Mouse (Mus musculus) thymus, adult 2 months (tissue): ENCODE data around the gene Dnttip1. TPM values are rescaled to one million over a fixed set of nuclear protein-coding genes. Genes with fewer than 3 reads are reported as not detected.

Experiments
- DNase-seq: peaks from one replicate; pipeline ENCODE4 v3.0.0; 2021
- H3K27ac ChIP-seq: fragments of 200-500 bp; 2 replicates; pipeline ENCODE4 v1.5.1; 2012; ENCODE audit warnings: low read length, control low read depth; ENCODE audit not compliant: control insufficient read depth, insufficient read depth
- H3K27me3 ChIP-seq: fragments of 200-500 bp; 2 replicates; pipeline ENCODE4 v1.6.1; 2012; ENCODE audit warnings: mild to moderate bottlenecking, low read length, moderate library complexity, mixed read lengths; ENCODE audit not compliant: control insufficient read depth, insufficient read depth
- H3K36me3 ChIP-seq: fragments of 200-500 bp; 2 replicates; pipeline ENCODE4 v1.6.1; 2012; ENCODE audit warnings: mild to moderate bottlenecking, low read length, moderate library complexity; ENCODE audit not compliant: control insufficient read depth, insufficient read depth
- H3K4me1 ChIP-seq: fragments of 200-500 bp; replicated peaks from 2 replicates; pipeline ENCODE4 v1.6.1; 2012; ENCODE audit warnings: low read length; ENCODE audit not compliant: control insufficient read depth, insufficient read depth
- H3K4me3 ChIP-seq: fragments of 200-500 bp; 2 replicates; pipeline ENCODE4 v1.5.1; 2012; ENCODE audit warnings: mild to moderate bottlenecking, low read length, control low read depth, moderate library complexity; ENCODE audit not compliant: control insufficient read depth, insufficient read depth
- CTCF ChIP-seq: fragments of 200-500 bp; IDR thresholded peaks from 2 replicates; pipeline ENCODE4 v1.5.1; 2012; ENCODE audit warnings: mild to moderate bottlenecking, control low read depth, low read length, moderate library complexity, borderline replicate concordance; ENCODE audit not compliant: control insufficient read depth, poor library complexity, insufficient read depth; ENCODE audit errors: extremely low read depth
- POLR2A ChIP-seq: fragments of 200-500 bp; IDR thresholded peaks from 2 replicates; pipeline ENCODE4 v1.6.1; 2012; ENCODE audit warnings: mild to moderate bottlenecking, low read length, control low read depth, moderate library complexity; ENCODE audit not compliant: control insufficient read depth, poor library complexity, insufficient read depth; ENCODE audit errors: extremely low read depth
- WGBS: fragments of 180-500 bp; shearing (Covaris S2); methylation state at CpG from one replicate; pipeline ENCODE4 v1.1.7; 2018; 5-methylcytosine and 5-hydroxymethylcytosine counted together
- polyA plus RNA-seq: library from polyadenylated mRNA; depleted of rRNA; stranded (reverse); fragments of >200 nt; gene quantifications from 2 replicates; pipeline ENCODE4 v1.2.3, GENCODE M21; 2012

The Dnttip1 gene
- polyA plus RNA-seq, 1 experiment, result 60.6 TPM

DNA sequence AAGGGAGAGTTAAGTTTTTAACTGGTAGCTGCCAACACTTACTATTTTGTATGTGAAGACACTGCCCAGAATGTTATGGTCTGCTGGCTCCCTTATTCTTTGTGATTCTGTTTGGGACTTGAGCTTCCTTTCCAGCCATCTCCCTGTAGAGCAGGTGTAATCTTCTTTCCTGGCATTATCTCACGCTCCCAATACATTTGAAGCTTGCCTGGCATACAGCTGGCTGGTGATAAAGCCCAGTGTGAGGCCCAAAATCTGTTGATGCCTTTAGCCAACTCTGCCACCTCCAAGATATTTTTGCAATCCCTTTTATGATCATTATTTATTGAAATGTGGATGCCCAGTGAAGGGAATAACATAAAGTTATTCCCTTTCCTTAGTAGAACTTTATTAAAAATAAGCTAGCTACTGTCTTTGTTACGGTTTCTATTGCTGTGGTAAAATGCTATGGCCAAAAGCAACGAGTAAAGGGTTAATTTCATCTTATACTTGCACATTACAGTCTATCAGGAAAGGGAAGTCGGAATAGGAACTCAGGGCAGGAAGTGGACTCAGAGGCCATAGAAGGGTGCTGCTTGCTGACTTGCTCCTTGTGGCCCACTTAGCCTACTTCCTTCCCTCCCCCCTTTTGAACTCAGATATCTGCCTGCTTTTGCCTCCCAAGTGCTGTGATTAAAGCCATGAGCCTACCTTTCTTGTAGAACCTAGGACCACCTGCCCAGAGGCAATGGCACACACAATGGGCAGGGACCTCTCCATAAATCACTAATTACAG is 14.5 kb downstream of the Dnttip1 start:
- WGBS, result 82% methylated on average over 4 of the region's 4 CpGs
- Histone ChIP-seq H3K4me1 (no peaks in the 10 kb centered on the region), H3K36me3 (peaks cover 71% of the 10 kb centered on the region), H3K27me3 (no peaks in the 10 kb centered on the region), H3K4me3 (no peak overlapping the region), H3K27ac (no peak overlapping the region)
- DNase-seq, result no peak
- TF ChIP-seq POLR2A, result no peak
- no peak for TF ChIP-seq CTCF

DNA sequence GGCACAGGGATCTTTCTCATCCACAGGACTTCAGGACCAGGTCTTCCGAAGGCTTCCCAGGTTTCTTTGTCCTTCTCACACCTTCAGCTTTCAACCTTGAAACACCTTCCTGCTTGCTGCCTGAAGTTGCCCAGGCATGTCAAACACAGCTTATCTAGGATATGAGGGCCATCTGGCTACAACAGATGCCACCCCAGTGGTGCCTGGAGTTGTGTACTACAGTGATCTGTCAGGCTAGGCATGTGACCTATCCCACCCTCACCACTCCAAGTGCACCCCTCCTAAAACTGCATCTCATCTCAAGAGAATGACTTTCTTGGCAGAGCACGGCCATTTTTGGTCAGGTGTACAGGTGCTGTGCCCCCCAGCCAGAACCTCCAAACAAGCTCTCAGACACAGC is 15.7 kb downstream of the Dnttip1 start:
- no peak overlapping the region for H3K27ac ChIP-seq
- no peaks in the 10 kb centered on the region for H3K27me3 ChIP-seq
- H3K36me3 ChIP-seq, result peaks cover 59% of the 10 kb centered on the region
- H3K4me1 ChIP-seq, result no peaks in the 10 kb centered on the region
- no peak for DNase-seq
- 98% methylated on average over 2 of the region's 2 CpGs for WGBS
- H3K4me3 ChIP-seq, result no peak overlapping the region
- TF ChIP-seq POLR2A (no peak), CTCF (no peak)

DNA sequence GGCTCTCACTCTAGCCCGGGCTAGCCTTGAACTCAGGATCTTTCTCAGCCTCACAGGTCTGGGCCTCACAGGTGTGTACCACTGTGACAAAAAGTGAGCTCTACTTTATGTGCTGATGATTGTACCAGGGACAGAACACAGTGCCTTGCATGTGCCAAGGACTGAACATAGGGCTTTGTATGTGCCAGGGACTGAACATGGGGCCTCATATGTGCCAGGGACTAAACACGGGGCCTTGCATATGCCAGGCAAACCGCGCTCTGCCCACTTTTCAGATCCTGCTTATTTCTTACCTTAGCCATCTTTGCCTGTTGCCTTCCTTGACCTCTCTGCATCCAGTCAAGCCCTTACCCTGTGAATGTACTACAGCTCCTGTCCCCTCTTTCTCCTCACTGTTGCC is 16.2 kb downstream of the Dnttip1 start:
- DNase-seq, result no peak
- H3K27ac ChIP-seq, result no peak overlapping the region
- peaks cover 56% of the 10 kb centered on the region for H3K36me3 ChIP-seq
- no peaks in the 10 kb centered on the region for H3K4me1 ChIP-seq
- no peak overlapping the region for H3K4me3 ChIP-seq
- WGBS, result 97% methylated on average over 4 of the region's 4 CpGs
- H3K27me3 ChIP-seq, result no peaks in the 10 kb centered on the region
- TF ChIP-seq CTCF (no peak), POLR2A (no peak)

DNA sequence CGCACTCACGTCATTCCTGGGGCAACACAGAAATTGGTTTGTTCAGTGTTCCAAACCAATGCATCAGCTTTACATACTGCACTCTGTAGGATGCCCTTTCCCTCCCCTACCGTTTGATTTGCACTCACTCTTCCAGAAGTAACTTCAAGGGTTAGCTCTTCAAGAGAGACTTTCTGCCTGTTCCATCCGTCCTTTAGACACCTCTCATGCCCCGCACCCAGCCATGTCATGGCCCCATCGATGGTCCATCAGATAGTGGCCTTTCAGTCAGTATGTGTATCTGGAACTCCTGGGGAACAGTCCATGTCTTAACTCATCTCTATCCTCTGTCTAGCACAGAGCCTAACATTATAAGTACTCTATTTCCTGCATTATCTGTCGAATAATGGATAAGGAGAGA is 16.8 kb downstream of the Dnttip1 start:
- TF ChIP-seq CTCF (no peak), POLR2A (no peak)
- peaks cover 55% of the 10 kb centered on the region for H3K36me3 ChIP-seq
- WGBS, result 94% methylated on average over 7 of the region's 7 CpGs
- no peak for DNase-seq
- H3K4me1 ChIP-seq, result no peaks in the 10 kb centered on the region
- no peak overlapping the region for H3K27ac ChIP-seq
- H3K27me3 ChIP-seq, result no peaks in the 10 kb centered on the region
- H3K4me3 ChIP-seq, result no peak overlapping the region

DNA sequence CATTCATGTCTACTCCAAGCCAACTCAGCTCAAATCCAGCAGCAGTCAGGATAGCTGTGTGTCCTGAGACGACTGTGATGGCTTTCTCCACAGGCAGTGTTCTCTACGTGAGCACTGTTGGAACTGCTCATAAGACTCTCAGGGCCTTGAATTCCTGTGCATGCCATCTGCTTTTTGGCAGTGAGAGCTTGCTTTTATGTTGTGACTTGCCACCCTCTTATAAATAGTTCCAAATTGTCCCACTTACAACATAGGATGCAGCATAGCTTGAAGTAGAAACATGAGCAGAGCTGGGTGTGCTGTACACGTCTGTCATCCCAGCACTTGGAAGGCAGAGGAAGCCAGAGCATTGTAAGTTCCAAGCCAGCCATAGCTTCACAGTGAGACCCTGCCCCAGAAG is 20.1 kb downstream of the Dnttip1 start:
- TF ChIP-seq POLR2A (no peak), CTCF (no peak)
- Histone ChIP-seq H3K27me3 (no peaks in the 10 kb centered on the region), H3K27ac (no peak overlapping the region), H3K4me1 (peaks cover 13% of the 10 kb centered on the region), H3K4me3 (no peak overlapping the region), H3K36me3 (peaks cover 27% of the 10 kb centered on the region)
- WGBS, result 94% methylated on average over 3 of the region's 3 CpGs
- no peak for DNase-seq

DNA sequence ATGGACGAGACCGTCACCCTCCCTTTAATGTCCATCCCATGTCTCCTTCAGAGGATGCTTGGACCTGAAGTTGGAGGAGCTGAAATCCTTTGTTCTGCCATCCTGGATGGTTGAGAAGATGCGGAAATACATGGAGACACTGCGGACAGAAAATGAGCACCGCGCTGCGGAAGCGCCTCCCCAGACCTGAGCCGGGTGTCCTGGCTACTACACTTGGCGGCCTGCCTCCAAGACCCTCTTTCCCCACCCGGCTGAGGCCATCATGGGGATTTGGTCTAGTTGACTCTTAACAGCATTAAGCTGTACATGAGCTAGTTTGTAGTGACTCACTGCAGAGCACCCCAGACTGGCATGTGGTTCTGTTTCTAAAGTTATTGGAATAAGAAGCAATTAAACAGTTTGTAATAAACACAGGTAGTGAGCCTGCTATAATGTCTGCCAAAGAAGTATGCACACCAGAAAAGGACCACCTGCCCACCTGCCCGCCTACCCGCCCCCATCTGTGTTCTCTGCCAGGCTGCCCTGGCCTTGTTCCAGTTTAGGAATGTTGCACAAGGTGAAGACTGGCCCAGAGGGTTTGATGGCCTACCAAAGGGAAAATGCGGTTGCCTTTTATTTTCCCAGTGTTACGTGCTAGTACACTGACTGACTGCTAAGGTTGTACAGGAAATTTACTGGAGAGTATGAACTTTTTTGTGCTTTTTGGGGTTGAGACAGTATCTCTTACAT is 22.2 kb downstream of the Dnttip1 start:
- TF ChIP-seq CTCF (no peak), POLR2A (no peak)
- Histone ChIP-seq H3K27me3 (no peaks in the 10 kb centered on the region), H3K4me3 (no peak overlapping the region), H3K27ac (no peak overlapping the region), H3K4me1 (peaks cover 21% of the 10 kb centered on the region), H3K36me3 (peaks cover 19% of the 10 kb centered on the region)
- no peak for DNase-seq
- WGBS, result 98% methylated on average over 15 of the region's 15 CpGs
